Mouse (Mus musculus) embryo, embryonic 9.5 days (tissue): ENCODE data around the gene Ppp5c.
A peak's percentile ranks its signal among the peaks of the same experiment; 100 is the strongest.

Experiments
- DNase-seq: peaks from one replicate; pipeline ENCODE4 v3.0.0-alpha.2; 2017; ENCODE audit errors: extremely low spot score

The Ppp5c gene

GRCm38 (mm10) chr7:16982859-16983568 is 44.7 kb downstream of the Ppp5c start, which contains the start of gene Gm42372:
Gm42372 (plus strand) TSS chr7:16983086.
- peak; percentile 84 for DNase-seq

- DNase-seq = peak; percentile 62
Observed at GRCm38 (mm10) chr7:16980348-16980747, 47.4 kb downstream of the Ppp5c start.

GRCm38 (mm10) chr7:16978593-16978992 is 49.1 kb downstream of the Ppp5c start:
- no peak for DNase-seq

- no peak for DNase-seq
Observed at GRCm38 (mm10) chr7:16978173-16978572, 49.6 kb downstream of the Ppp5c start.

- DNase-seq = no peak
Observed at GRCm38 (mm10) chr7:16976298-16976697, 51.4 kb downstream of the Ppp5c start.

- no peak for DNase-seq
Observed at GRCm38 (mm10) chr7:16974018-16974417, 53.7 kb downstream of the Ppp5c start.

GRCm38 (mm10) chr7:16971160-16971559 is 56.6 kb downstream of the Ppp5c start:
- DNase-seq = no peak

- no peak for DNase-seq
Observed at GRCm38 (mm10) chr7:16968414-16968813, 59.3 kb downstream of the Ppp5c start.

GRCm38 (mm10) chr7:16961678-16962077 is 66.0 kb downstream of the Ppp5c start:
- no peak for DNase-seq

- peak; percentile 82 for DNase-seq
Observed at GRCm38 (mm10) chr7:16959539-16960187, 68.1 kb downstream of the Ppp5c start, which contains the start of gene Pnmal1. Pnmal1 (plus strand) TSS chr7:16959679.

- DNase-seq = no peak
Observed at GRCm38 (mm10) chr7:16956410-16957265, 71.1 kb downstream of the Ppp5c start.

- no peak for DNase-seq
Observed at GRCm38 (mm10) chr7:16955712-16956111, 72.0 kb downstream of the Ppp5c start.
